28 mouse cellular contexts compared by ENCODE assay signal in the genomic region with DNA sequence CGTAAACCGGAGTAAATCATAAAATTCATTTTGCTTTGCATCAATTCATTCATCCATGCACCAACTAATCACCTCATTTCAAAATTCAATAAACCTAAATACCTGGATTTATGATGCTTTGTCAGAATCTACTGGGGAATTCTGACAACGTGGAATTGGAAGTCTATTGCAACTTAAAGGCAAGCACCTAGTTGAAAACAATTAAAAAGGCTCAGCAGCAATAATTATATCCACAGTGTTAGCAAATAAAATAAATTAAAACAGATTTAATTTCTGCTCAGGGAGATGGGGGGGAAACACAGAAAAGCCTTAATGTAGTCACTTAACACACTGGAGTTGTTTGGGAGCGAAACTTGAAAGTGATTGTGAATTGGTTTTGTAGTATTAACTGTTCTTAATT.
"Had no signal": no experiment of that assay in that cellular context is flagged by ENCODE, and none has a peak within 500 bp of the region (broad histone marks: within the 10 kb centered on the region; RNA-seq: fewer than 3 reads in every experiment).

No protein-coding gene starts in this region.

- H3K4me3 ChIP-seq: embryonic facial prominence, embryonic 10.5 days; embryonic facial prominence, embryonic 12.5 days; embryonic facial prominence, embryonic 13.5 days; embryonic facial prominence, embryonic 15.5 days; erythroblast, embryonic 14.5 days; forebrain, embryonic 10.5 days; forebrain, embryonic 12.5 days; forebrain, embryonic 13.5 days; forebrain, embryonic 15.5 days; gastrocnemius, adult 2 months had no signal

- H3K27ac ChIP-seq: embryonic facial prominence, embryonic 10.5 days; embryonic facial prominence, embryonic 12.5 days; embryonic facial prominence, embryonic 13.5 days; embryonic facial prominence, embryonic 15.5 days; forebrain, embryonic 10.5 days; forebrain, embryonic 12.5 days; forebrain, embryonic 13.5 days; forebrain, embryonic 15.5 days; gastrocnemius, adult 2 months had no signal

- H3K4me1 ChIP-seq: embryonic facial prominence, embryonic 10.5 days; embryonic facial prominence, embryonic 12.5 days; embryonic facial prominence, embryonic 13.5 days; embryonic facial prominence, embryonic 15.5 days; forebrain, embryonic 12.5 days; forebrain, embryonic 13.5 days; forebrain, embryonic 15.5 days had no signal

- H3K9ac ChIP-seq: embryonic facial prominence, embryonic 12.5 days; embryonic facial prominence, embryonic 13.5 days; embryonic facial prominence, embryonic 15.5 days; forebrain, embryonic 12.5 days; forebrain, embryonic 13.5 days; forebrain, embryonic 15.5 days; forebrain, postnatal 0 days had no signal

- ATAC-seq: forebrain, embryonic 13.5 days; forebrain, embryonic 14.5 days; forebrain, embryonic 15.5 days; forebrain, embryonic 16.5 days; forebrain, postnatal 0 days had no signal

- H3K4me2 ChIP-seq: embryonic facial prominence, embryonic 12.5 days; embryonic facial prominence, embryonic 13.5 days; embryonic facial prominence, embryonic 15.5 days; forebrain, embryonic 12.5 days; forebrain, embryonic 13.5 days; forebrain, embryonic 15.5 days had no signal

- H3K36me3 ChIP-seq: embryonic facial prominence, embryonic 10.5 days; embryonic facial prominence, embryonic 12.5 days; embryonic facial prominence, embryonic 13.5 days; embryonic facial prominence, embryonic 15.5 days; forebrain, embryonic 10.5 days; forebrain, embryonic 12.5 days; forebrain, embryonic 15.5 days had no signal

- H3K9me3 ChIP-seq: embryonic facial prominence, embryonic 10.5 days; embryonic facial prominence, embryonic 12.5 days; embryonic facial prominence, embryonic 13.5 days; embryonic facial prominence, embryonic 15.5 days; forebrain, embryonic 10.5 days; forebrain, embryonic 12.5 days; forebrain, embryonic 13.5 days; forebrain, embryonic 15.5 days had no signal

- DNase-seq: cerebellum, adult 2 months; cerebellum, adult 8-10 months; cerebellum, adult 9-10 months; cerebellum, adult 9-11 months; cerebellum, postnatal 10 days; cerebellum, postnatal 14 days; cerebellum, postnatal 25 days; cerebellum, postnatal 36 days; embryo, embryonic 11 days; forebrain, postnatal 0 days; gastrocnemius, adult 2 months; gastrocnemius, postnatal 10 days; gastrocnemius, postnatal 14 days; gastrocnemius, postnatal 25 days; gastrocnemius, postnatal 36 days; heart, adult 11 months; heart, adult 18-20 months had no signal

- H3K27me3 ChIP-seq: embryonic facial prominence, embryonic 12.5 days; embryonic facial prominence, embryonic 13.5 days; embryonic facial prominence, embryonic 15.5 days; forebrain, embryonic 12.5 days; forebrain, embryonic 13.5 days; forebrain, embryonic 15.5 days had no signal
